Mouse (Mus musculus): ENCODE results near the gene Bmpr2. TPM values are rescaled to one million over a fixed set of nuclear protein-coding genes. Genes with fewer than 3 reads are reported as not detected.

Gene Bmpr2
- total RNA-seq, 2 experiments from 2014 or later: 39.7 to 44.5 TPM

- DNase-seq: peak; percentile 67 to 75
Measured at GRCm38 (mm10) chr1:59795336-59795735, 32.1 kb downstream of the Bmpr2 start.

GRCm38 (mm10) chr1:59797865-59798264, 34.7 kb downstream of the Bmpr2 start:
- no peak for DNase-seq

GRCm38 (mm10) chr1:59804363-59804762, 41.2 kb downstream of the Bmpr2 start:
- DNase-seq: peak in 1 of 2 experiments; percentile 17

- DNase-seq: no peak
Measured at GRCm38 (mm10) chr1:59809921-59810320, 46.7 kb downstream of the Bmpr2 start.

GRCm38 (mm10) chr1:59812782-59813181, 49.6 kb downstream of the Bmpr2 start:
- DNase-seq: no peak

- peak; percentile 58 to 67 for DNase-seq
Measured at GRCm38 (mm10) chr1:59825421-59825820, 62.2 kb downstream of the Bmpr2 start.

GRCm38 (mm10) chr1:59826583-59826982, 63.4 kb downstream of the Bmpr2 start:
- DNase-seq: peak; percentile 16 to 19

- DNase-seq: no peak
Measured at GRCm38 (mm10) chr1:59829410-59829809, 66.2 kb downstream of the Bmpr2 start.

GRCm38 (mm10) chr1:59830194-59830593, 67.0 kb downstream of the Bmpr2 start:
- DNase-seq: no peak

- peak; percentile 22 to 35 for DNase-seq
Measured at GRCm38 (mm10) chr1:59833723-59834122, 70.5 kb downstream of the Bmpr2 start.

- no peak for DNase-seq
Measured at GRCm38 (mm10) chr1:59848327-59848726, 85.1 kb downstream of the Bmpr2 start.

- no peak for DNase-seq
Measured at GRCm38 (mm10) chr1:59859046-59859445, 95.8 kb downstream of the Bmpr2 start.

GRCm38 (mm10) chr1:59862144-59862543, 98.9 kb downstream of the Bmpr2 start:
- DNase-seq: no peak

- no peak for DNase-seq
Measured at GRCm38 (mm10) chr1:59868041-59868440, 104.8 kb downstream of the Bmpr2 start.

GRCm38 (mm10) chr1:59874023-59874422, 110.8 kb downstream of the Bmpr2 start:
- DNase-seq: no peak

GRCm38 (mm10) chr1:59878098-59878497, 114.9 kb downstream of the Bmpr2 start:
- DNase-seq: no peak

GRCm38 (mm10) chr1:59883349-59884134, 120.3 kb downstream of the Bmpr2 start:
- peak; percentile 76 to 93 for DNase-seq

- DNase-seq: peak in 1 of 2 experiments; percentile 12
Measured at GRCm38 (mm10) chr1:59886899-59887298, 123.7 kb downstream of the Bmpr2 start.

GRCm38 (mm10) chr1:59888018-59888417, 124.8 kb downstream of the Bmpr2 start:
- peak in 1 of 2 experiments; percentile 51 for DNase-seq

- no peak for DNase-seq
Measured at GRCm38 (mm10) chr1:59891185-59891584, 128.0 kb downstream of the Bmpr2 start.

GRCm38 (mm10) chr1:59892777-59893176, 129.6 kb downstream of the Bmpr2 start:
- DNase-seq: no peak

- no peak for DNase-seq
Measured at GRCm38 (mm10) chr1:59894025-59894424, 130.8 kb downstream of the Bmpr2 start.

- peak; percentile 69 to 83 for DNase-seq
Measured at GRCm38 (mm10) chr1:59895456-59895855, 132.3 kb downstream of the Bmpr2 start.

- DNase-seq: no peak
Measured at GRCm38 (mm10) chr1:59897147-59897798, 134.1 kb downstream of the Bmpr2 start.

All from heart, adult 18-20 months (tissue).